Mouse (Mus musculus) stomach, postnatal 0 days (tissue): ENCODE data around the gene Capn9.

Experiments
- CTCF ChIP-seq: IDR thresholded peaks from 2 replicates; pipeline ENCODE4 v1.5.1; 2016; ENCODE audit warnings: antibody characterized with exemption, low read depth, mild to moderate bottlenecking, moderate library complexity
- EP300 ChIP-seq: optimal IDR thresholded peaks from 2 replicates; pipeline ENCODE3; 2016; ENCODE audit warnings: antibody characterized with exemption

- TF ChIP-seq CTCF: no peak
- no peak for TF ChIP-seq EP300
Observed at GRCm38 (mm10) chr8:124663874-124664230, 87.9 kb downstream of the Capn9 start.
